Mouse (Mus musculus) adrenal gland, postnatal 25 days (tissue): ENCODE measurements around the gene Klhl3. TPM values are rescaled to one million over a fixed set of nuclear protein-coding genes. Genes with fewer than 3 reads are reported as not detected.
A peak's percentile ranks its signal among the peaks of the same experiment; 100 is the strongest.

ENCODE experiments used
- DNase-seq: peaks from one replicate; pipeline ENCODE4 v3.0.0; 2021; ENCODE audit warnings: mixed read lengths
- total RNA-seq: library from RNA; stranded (reverse); gene quantifications from 2 replicates; pipeline ENCODE4 v1.2.3, GENCODE M21; 2021

Klhl3 gene
- total RNA-seq, 1 experiment from 2014 or later = 3.2 TPM

DNA sequence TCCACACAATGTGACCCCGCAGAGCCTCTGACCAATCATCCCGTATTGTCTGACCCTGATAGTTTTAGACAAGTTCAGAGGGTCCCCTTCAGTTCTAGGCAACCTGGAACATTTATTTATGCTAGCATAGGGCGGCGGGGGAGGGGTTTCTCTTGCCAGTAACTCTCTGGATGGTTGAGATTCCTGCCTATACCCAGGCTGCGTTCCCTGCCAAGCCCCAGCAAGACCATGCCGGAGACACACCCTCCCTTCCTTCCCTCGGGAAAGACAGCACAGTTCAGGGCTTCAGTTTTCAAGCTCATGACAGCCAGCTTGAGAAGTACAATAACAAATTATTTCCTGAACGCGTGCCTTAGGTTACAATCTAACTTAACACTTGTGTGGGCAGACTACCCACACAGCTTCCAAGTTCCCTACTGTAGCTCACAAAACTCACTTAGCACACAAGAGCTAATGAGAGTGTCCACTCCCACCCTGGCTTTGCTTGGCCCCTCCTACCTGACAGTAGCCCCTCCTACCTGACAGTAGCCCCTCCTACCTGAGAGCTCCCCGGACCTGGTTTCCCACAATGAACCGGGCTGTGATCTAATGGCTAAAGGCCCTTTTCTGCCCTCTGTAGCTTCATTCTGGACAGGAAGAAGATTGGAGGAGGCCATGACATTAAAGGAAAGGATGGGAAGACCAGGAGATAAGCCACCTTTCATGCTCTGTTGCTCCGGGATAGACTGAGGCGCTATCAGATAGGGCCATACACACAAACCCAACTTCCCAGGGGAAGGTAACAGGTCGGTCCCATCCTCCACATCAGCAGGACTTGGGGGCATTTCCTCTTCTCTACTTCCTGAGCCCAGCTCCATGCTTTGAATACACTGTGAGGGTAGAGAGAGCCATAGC lies 46.6 kb downstream of the Klhl3 start:
- DNase-seq = peak; percentile 36

GRCm38 (mm10) chr13:58066081-58066495 lies 47.3 kb downstream of the Klhl3 start:
- DNase-seq = peak; percentile 49

GRCm38 (mm10) chr13:58065316-58065715 lies 48.1 kb downstream of the Klhl3 start:
- peak; percentile 27 for DNase-seq

GRCm38 (mm10) chr13:58057953-58058870 lies 55.2 kb downstream of the Klhl3 start:
- DNase-seq = no peak

GRCm38 (mm10) chr13:58056618-58057017 lies 56.8 kb downstream of the Klhl3 start:
- DNase-seq = no peak

DNA sequence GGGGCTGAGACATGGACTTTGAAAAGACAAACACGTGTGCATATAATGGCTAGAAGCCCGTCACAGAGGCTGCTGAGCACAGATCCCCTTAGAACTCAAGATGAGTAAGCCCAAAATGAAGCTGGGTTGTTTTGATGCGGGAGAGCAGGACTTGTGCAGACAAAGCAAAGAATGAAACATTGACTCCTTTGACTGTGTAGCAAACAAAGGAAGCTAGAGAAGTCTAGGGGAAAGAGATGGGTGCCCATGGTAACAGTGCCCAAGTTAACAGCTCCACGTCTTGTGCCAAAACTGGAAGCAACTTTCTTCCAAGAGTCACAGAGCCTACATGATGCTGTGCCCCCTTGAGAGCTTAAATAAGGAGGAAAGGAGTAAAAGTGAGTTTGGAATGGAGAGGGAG lies 59.8 kb downstream of the Klhl3 start:
- DNase-seq = no peak

DNA sequence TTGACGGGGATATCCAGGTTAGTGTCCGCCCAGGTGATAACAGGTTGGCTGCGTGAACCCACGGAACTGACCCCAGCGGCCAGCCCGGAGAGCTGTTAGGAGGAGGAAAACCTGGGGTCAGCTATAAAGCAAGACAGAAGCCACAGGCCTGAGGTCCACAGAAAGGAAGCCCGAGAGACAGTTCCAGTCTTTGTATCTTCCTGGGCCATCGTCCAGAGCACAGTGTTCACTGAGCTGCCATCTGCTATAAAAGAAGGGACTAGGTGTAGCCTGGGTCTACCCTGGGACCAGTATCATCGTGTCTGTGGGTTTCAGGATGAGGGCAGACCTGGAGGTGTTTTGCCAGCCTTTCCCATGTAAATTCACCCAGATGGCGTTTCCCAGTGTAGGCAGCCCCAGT lies 61.7 kb downstream of the Klhl3 start:
- DNase-seq = no peak

DNA sequence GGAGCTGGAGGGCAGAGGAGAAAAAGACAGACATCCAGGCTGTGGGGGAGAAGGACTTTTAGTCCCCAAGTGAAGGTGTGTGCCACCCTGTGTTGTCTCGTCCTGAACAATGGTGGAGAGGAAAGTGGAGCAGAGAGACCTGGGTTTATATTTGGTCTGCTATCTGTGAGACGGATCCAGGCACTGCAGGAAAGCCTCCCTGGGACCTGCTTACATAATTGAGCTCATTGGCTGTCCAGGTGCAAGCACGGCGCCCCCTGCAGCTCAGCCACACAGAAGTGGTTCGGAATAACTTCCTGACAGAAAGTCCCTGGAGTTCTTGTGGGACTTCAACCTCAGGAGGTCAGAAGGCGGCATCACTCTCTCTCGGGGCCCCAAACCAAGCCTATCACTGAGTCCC lies 62.1 kb downstream of the Klhl3 start:
- no peak for DNase-seq

- DNase-seq = no peak
Measured at GRCm38 (mm10) chr13:58049121-58049520, 64.3 kb downstream of the Klhl3 start.

DNA sequence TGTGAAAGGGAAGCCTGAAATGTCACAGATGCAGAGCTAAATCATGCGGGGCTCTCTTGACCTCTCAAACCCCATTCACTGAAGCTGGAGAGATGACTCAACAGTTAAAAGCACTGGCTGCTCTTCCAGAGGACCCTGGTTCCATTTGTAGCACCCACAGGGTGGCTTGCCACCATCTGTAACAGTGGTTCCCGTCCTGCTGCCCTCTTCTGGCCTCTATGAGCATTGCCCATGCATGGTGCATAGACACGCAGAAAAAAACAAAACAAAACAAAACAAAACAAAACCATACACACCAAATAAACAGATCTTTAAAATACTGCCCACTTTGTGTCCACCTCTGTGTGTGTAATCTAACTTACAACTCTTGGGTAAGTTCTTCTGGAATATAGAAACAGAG lies 65.3 kb downstream of the Klhl3 start:
- no peak for DNase-seq

DNA sequence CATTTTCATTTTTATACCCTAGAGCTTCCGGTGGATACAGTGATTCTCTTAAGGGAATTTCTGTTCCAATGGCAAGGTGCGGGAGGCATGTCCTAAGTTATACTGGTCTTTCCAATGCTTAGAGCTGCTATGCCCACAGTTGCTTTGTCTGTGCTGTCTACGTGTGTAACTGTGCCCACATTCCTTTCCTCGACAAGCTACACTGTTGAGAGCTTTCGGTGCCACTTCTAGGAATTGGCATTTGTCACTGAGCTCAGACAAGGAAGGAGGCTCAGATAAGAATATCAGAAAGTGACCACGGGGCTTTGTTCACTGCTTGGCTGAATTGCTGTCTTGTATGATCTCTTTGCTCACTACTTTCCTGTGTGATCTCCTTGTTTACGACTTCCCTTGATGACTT lies 67.2 kb downstream of the Klhl3 start:
- no peak for DNase-seq

DNA sequence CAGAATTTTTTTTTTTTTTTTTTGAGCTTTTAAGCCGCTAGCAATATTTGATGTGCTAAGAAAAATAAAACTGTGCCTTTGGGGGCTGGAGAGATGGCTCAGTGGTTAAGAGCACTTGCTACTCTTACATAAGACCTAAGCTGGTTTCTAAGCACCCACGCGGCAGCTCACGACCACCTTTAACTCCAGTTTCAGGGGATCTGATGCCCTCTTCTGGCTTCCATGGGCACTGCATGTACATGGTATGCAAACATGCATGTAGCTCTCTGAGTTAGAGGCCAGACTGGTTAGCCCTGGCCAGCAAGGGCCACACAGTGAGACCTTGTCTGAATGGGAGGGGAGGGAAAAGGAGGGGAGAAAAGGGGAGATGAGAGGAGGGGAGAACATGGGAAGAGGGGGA lies 68.1 kb downstream of the Klhl3 start:
- no peak for DNase-seq

GRCm38 (mm10) chr13:58043278-58043677 lies 70.1 kb downstream of the Klhl3 start:
- DNase-seq = no peak

GRCm38 (mm10) chr13:58040112-58040511 lies 73.3 kb downstream of the Klhl3 start:
- no peak for DNase-seq

- no peak for DNase-seq
Measured at GRCm38 (mm10) chr13:58037506-58037905, 75.9 kb downstream of the Klhl3 start.

GRCm38 (mm10) chr13:58035470-58036156 lies 77.8 kb downstream of the Klhl3 start:
- DNase-seq = peak; percentile 71

DNA sequence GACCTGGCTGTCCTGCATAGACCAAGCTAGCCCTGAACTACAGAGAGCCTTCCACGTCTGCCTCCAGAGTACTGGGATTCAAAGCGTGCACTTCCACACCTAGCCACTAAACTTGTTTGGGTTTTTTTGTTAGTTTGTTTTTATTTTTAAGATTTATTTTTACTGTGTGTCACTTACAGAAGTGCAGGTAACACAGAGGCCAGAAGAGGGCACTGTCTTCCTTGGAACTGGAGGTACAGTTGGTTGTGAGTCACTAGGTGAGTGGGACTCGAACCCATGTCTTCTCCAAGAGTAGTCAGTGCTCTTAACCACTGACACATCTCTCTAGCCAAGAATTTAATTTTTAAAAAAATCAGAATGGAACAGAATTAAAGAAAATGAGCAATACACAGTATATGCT lies 78.4 kb downstream of the Klhl3 start:
- DNase-seq = no peak

DNA sequence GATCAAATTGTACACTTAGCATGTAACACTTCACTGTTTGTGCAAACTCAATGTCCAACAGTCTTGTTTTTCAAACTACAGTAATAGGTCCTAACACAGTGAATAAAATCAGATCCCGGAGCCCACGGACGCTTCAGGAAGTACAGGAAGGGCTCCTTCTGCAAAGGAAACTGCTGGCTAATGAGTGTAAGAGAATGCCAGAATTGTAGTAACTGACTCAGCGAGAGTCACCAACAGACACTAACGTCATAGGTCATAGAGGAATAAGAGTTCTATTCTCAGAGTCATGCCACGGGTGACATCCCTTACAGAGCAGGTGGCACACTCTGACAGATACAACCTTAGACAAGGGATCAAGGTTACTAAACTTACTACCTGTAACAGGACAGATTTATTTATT lies 78.9 kb downstream of the Klhl3 start:
- no peak for DNase-seq

GRCm38 (mm10) chr13:58031755-58032154 lies 81.6 kb downstream of the Klhl3 start:
- DNase-seq = peak; percentile 80

- no peak for DNase-seq
Measured at GRCm38 (mm10) chr13:58027115-58027514, 86.3 kb downstream of the Klhl3 start.

- DNase-seq = no peak
Measured at GRCm38 (mm10) chr13:58025701-58026414, 87.5 kb downstream of the Klhl3 start.
